Mouse (Mus musculus) heart, adult 2 months (tissue): ENCODE results near the gene Adgrd1.

Experiments
- CTCF ChIP-seq: fragments of 200-600 bp; IDR thresholded peaks from 2 replicates; pipeline ENCODE4 v1.8.1; 2022; ENCODE audit warnings: antibody characterized with exemption, mild to moderate bottlenecking, moderate library complexity
- EP300 ChIP-seq: fragments of 200-500 bp; IDR thresholded peaks from 2 replicates; pipeline ENCODE4 v1.6.1; 2011; ENCODE audit warnings: low read depth, low read length, control low read depth; ENCODE audit not compliant: insufficient read depth
- POLR2A ChIP-seq: fragments of 200-500 bp; IDR thresholded peaks from 2 replicates; pipeline ENCODE4 v1.6.1; 2011; ENCODE audit warnings: mild to moderate bottlenecking, low read depth, low read length, control low read depth; ENCODE audit not compliant: insufficient read depth

DNA sequence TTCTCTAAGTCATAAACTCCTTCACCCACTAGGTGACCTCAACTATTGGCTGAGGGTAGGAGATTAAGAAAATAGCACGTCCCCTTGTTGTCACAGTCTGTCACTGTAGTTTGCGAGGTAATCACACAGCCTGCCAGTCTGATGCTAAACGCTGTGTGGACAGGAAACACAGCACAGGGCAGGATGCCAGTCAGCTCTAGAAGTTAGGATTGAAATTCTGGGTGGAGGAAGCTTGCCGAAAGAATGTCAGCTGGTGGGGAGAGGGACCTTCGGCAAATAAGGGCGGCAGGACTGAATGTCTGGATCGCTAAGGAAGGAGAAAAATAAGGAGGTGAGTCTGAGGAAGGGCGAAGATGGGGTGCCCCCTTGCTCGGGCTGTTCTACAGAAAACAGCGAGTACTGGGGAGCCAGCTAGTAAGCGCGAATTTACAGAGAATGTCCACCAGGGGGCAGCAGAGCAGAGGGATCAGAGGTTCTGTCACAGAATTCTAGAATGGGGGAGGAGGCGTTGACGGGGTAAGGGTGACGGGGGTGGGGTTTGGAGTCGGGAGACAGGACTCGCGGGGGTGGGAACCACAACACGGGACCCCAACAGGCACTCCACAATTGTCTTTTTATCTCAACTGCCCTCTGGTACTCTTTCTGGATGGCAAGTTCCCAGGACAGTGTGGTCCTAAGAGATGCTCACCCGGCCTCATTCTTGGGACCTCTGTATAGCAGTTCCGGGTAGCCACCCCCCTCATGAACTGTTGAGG lies 33.3 kb upstream of the Adgrd1 start:
- peak; percentile 75 for TF ChIP-seq CTCF
- TF ChIP-seq EP300 = no peak
- no peak for TF ChIP-seq POLR2A
